Mouse (Mus musculus) ES-Bruce4 (cell line): ENCODE data around the gene Ltn1.

Source experiments
- CTCF ChIP-seq: IDR thresholded peaks from one replicate; pipeline ENCODE4 v1.8.1; 2011; ENCODE audit warnings: low read depth, low read length
- EP300 ChIP-seq: IDR thresholded peaks from 2 replicates; pipeline ENCODE4 v1.6.1; 2011; ENCODE audit warnings: low read depth, low read length; ENCODE audit not compliant: insufficient read depth
- POLR2A ChIP-seq: IDR thresholded peaks from one replicate; pipeline ENCODE4 v1.8.1; 2011; ENCODE audit warnings: low read length; ENCODE audit not compliant: insufficient read depth

DNA sequence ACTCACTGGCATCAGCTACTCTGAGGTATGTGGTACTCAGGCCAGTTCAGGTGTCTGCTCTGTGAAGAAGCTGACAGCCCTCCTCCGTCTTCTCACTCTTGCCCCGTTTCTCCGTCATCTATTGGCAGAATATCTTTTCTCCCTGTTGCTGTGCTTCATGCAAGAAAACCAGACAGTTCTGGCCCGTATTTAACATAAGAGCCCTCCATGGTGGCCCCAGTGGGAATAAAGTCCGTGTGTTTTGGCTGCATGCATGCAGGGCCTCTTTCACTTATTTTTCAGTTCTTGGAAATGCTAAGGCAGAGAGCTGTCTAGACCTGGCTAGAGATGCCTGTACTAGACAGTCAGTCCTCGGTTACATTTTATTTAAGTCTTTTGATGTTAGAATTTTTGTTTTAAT lies 72.3 kb downstream of the Ltn1 start:
- TF ChIP-seq CTCF (no peak), POLR2A (no peak), EP300 (no peak)
